Mouse (Mus musculus) lung, adult 2 months (tissue): Measurements from ENCODE around the gene Plac1.

ENCODE experiments used
- CTCF ChIP-seq: fragments of 200-500 bp; IDR thresholded peaks from 2 replicates; pipeline ENCODE4 v1.5.1; 2011; ENCODE audit warnings: mild to moderate bottlenecking, low read length, control low read depth; ENCODE audit not compliant: insufficient read depth
- POLR2A ChIP-seq: fragments of 200-500 bp; IDR thresholded peaks from 2 replicates; pipeline ENCODE4 v1.6.1; 2011; ENCODE audit warnings: low read depth, mild to moderate bottlenecking, control low read depth, low read length, borderline replicate concordance; ENCODE audit errors: extremely low read depth

DNA sequence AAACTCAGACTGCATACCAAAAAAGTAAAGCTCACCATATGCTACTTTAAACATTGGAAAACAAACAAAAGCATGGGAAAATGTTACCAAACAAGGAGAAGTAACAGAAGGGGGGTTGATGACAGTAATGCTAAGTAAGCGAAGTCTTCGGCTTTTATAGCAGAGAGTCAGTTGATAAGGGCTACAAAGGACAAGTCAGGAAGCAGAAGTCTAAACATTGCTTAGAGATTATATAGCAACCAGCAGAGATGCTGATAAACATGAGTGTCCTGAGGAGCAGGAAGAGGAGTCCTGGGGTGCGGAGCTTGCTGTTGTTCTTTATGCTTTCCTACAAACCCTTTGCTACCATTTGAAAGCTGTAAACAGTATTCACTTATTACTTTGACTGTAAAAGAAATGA, 140.6 kb downstream of the Plac1 start:
- TF ChIP-seq CTCF = no peak
- TF ChIP-seq POLR2A = no peak
